Mouse (Mus musculus): ENCODE data around the gene Igf2r. TPM values are rescaled to one million over a fixed set of nuclear protein-coding genes. Genes with fewer than 3 reads are reported as not detected.

The Igf2r gene
- polyA plus RNA-seq, 1 experiment from 2014 or later = 12.5 TPM

GRCm38 (mm10) chr17:12641087-12641486 is 128.4 kb downstream of the Igf2r start:
- Histone ChIP-seq H3K4me2 (no peak overlapping the region), H3K4me1 (replicated peaks) (no peaks in the 10 kb centered on the region), H3K27me3 (no peaks in the 10 kb centered on the region), H3K27ac (no peak overlapping the region), H3K36me3 (no peaks in the 10 kb centered on the region), H3K9ac (no peak overlapping the region), H3K9me3 (no peaks in the 10 kb centered on the region), H3K4me3 (no peak overlapping the region)
- no peak for ATAC-seq (ENCODE audit: low FRiP score)
- WGBS = 80% methylated on average over 4 of the region's 4 CpGs

GRCm38 (mm10) chr17:12639585-12639984 is 129.9 kb downstream of the Igf2r start:
- Histone ChIP-seq H3K4me2 (no peak overlapping the region), H3K27me3 (0 out of 2 replicates have a peak, but pooled peaks cover 5% of the 10 kb centered on the region), H3K36me3 (no peaks in the 10 kb centered on the region), H3K4me1 (replicated peaks) (peaks cover 4% of the 10 kb centered on the region; the same call in 1 of the 2 replicates), H3K27ac (no peak overlapping the region), H3K4me3 (no peak overlapping the region), H3K9ac (no peak overlapping the region), H3K9me3 (no peaks in the 10 kb centered on the region)
- no peak for ATAC-seq (ENCODE audit: low FRiP score)
- 87% methylated on average over 3 of the region's 3 CpGs for WGBS

- no peaks in the 10 kb centered on the region for H3K36me3 ChIP-seq
- H3K4me2 ChIP-seq = no peak overlapping the region
- 0 out of 2 replicates have a peak, but pooled peaks cover 10% of the 10 kb centered on the region for H3K27me3 ChIP-seq
- 62% methylated on average over 4 of the region's 4 CpGs for WGBS
- no peak for ATAC-seq (ENCODE audit: low FRiP score)
- no peak overlapping the region for H3K9ac ChIP-seq
- H3K27ac ChIP-seq = no peak overlapping the region
- no peak overlapping the region for H3K4me3 ChIP-seq
- H3K9me3 ChIP-seq = no peaks in the 10 kb centered on the region
- H3K4me1 ChIP-seq (replicated peaks) = peaks cover 16% of the 10 kb centered on the region
Observed at GRCm38 (mm10) chr17:12634814-12635213, 134.7 kb downstream of the Igf2r start.

Other genes starting within 250 kb of the Igf2r start
- gene Slc22a2, start 185.5 kb downstream of the Igf2r start, polyA plus RNA-seq (2015; fragmentation: Nextera tagmentation; extraction: Ambion mirVana) = 0.53 and 0.76 TPM in 2 replicates
- gene Slc22a1, start 93.8 kb downstream of the Igf2r start, polyA plus RNA-seq (2015; fragmentation: Nextera tagmentation; extraction: Ambion mirVana) = not detected in 2 replicates
- gene Mas1, start 98.5 kb upstream of the Igf2r start, polyA plus RNA-seq (2015; fragmentation: Nextera tagmentation; extraction: Ambion mirVana) = 0.17 and 0.32 TPM in 2 replicates
- gene Mrgprh, start 106.4 kb upstream of the Igf2r start, polyA plus RNA-seq (2015; fragmentation: Nextera tagmentation; extraction: Ambion mirVana) = not detected in 2 replicates
- 2.0 and 2.2 TPM in 2 replicates for gene Pnldc1, start 140.6 kb upstream of the Igf2r start, polyA plus RNA-seq (2015; fragmentation: Nextera tagmentation; extraction: Ambion mirVana)
- 406 and 411 TPM in 2 replicates for gene Tcp1, start 146.0 kb upstream of the Igf2r start, polyA plus RNA-seq (2015; fragmentation: Nextera tagmentation; extraction: Ambion mirVana)
- 140 and 142 TPM in 2 replicates for gene Mrpl18, start 146.7 kb upstream of the Igf2r start, polyA plus RNA-seq (2015; fragmentation: Nextera tagmentation; extraction: Ambion mirVana)
- gene Acat3, start 170.9 kb upstream of the Igf2r start, polyA plus RNA-seq (2015; fragmentation: Nextera tagmentation; extraction: Ambion mirVana) = 0.95 and 1.5 TPM in 2 replicates
- gene Acat2, start 191.1 kb upstream of the Igf2r start, polyA plus RNA-seq (2015; fragmentation: Nextera tagmentation; extraction: Ambion mirVana) = 331 and 342 TPM in 2 replicates
- 136 and 140 TPM in 2 replicates for gene Wtap, start 224.5 kb upstream of the Igf2r start, polyA plus RNA-seq (2015; fragmentation: Nextera tagmentation; extraction: Ambion mirVana)
- 117 and 121 TPM in 2 replicates for gene Sod2, start 237.2 kb upstream of the Igf2r start, polyA plus RNA-seq (2015; fragmentation: Nextera tagmentation; extraction: Ambion mirVana)